Mouse (Mus musculus): Measurements from ENCODE around the gene Npy5r.

Gene Npy5r

DNA sequence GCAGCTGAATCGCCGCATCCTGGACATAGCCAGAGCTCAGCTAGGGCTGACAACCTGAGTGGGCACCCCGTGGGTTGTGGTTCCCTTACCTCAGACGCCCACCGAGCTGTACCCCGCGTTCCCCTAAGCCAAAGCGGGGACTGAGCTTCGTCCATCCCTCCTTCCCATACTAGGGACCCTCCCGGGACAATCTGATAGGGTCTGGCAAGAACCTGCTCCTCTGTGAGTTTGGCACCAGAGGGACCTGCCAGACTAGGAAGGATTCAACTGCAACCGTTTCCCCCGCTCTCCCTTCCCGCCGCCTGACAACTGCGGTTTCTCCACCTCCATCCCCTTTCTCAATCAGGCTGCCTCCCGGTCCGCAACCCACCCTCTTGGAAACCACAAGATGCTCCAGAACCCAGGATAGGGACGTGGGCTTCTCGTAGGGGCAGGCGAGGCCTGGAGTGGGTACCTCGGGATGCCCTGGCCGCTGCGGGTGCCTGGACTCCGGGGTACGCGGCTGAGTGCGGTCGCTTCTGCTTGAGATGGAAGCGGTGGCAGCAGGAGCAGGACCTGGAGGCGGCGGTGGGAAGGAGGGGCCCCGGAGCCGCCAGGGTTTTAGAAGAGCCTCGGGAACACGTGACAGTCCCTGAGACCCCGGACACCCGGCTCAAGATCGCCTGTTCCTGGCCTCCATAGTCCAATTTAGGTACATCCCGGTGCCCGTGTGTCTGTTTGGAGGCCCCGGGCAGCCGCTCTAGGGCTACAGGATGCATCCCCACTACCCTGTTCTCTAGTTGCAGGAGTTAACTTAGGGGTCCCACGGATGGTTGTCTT is at the start of gene Npy5r:
Npy5r (minus strand) TSS at position 618 of the 819 bp plus-strand sequence.
- peak; percentile 10 to 19 for DNase-seq

DNA sequence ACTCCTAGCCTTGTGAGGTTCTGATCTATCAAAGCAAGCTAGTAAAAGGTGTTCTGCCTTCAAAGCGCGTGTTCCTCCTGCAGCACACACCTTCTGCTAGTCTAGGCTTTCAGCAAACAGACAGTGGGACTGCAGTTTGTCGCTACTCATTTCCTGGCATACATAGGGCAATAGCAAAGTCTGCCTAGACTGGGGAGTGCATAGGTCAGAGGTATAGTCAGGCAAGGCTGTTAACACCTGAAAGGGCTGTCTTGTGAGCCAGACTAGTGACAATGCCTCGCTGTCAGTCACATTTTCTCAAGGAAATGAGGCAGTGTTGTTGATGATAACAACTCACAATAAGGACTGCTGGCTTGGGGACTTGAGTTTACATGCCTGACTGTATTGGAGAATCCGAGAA is 44.0 kb upstream of the Npy5r start:
- DNase-seq: no peak

DNA sequence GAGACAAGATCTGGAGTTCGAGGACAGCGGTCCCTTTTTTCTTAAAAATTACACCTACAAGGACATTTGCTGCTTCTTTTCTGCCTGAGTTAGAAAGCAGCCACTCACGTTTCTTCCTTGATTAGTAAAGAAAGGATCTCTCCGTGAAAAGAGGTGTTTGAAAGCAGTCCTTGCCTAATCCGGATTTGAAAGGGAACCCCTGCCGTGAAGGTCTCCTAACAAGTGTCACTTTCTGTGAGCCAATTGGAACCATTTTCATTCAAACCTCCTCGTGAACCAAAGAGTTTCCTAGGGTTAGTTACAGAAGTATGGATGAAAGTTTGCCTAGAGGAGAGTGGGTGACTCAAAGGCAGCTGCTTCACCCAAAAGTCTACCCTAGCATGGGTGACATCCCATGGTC is 41.5 kb upstream of the Npy5r start:
- DNase-seq: no peak

DNA sequence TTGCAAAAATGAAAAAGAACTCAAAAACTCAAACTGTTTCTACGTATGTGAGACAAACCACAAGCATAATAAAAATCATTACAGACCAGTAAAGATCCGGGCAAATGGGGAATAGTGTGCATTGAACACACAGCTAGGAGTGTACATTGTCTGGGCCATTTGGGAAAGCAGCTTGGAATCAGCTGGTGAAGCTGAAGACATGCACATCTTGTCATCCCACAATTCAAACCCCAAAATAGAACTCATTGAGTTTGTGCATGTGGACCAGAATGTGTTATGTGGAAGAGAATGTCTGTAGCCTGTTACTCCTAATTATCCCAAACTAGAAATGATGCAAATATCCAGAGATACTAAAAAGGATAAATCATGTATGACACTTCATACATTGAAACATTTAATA is 34.9 kb upstream of the Npy5r start:
- no peak for DNase-seq

DNA sequence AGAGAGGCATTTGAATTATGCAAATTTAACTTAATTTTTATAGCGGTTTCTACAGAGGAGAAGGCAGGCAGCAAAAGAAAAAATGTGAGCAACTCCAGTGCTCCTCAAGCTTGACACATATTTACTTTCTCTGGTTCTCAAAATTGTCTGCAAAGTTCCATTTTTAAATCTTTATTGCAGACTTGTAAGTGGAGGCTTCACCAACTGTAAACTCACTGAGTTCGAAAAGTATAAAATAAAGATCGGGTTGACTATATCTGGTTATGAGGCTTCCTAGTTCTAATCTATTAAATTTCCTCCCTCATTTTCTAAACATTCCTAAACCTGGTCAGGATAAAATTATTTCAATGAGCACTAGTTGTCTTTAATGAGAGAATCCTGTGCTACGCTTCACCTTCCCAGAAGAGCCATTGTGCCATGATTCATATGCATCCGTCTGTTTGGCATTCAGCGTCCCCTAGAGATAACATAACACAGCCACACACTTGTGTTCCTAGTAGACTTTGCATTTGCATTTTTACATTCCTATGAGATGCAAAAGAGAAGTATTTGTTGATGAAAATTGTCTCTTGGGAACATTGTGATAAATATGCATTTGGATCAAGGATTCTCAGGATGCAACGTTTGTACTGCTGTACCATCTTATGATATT is 26.5 kb upstream of the Npy5r start:
- DNase-seq: no peak

DNA sequence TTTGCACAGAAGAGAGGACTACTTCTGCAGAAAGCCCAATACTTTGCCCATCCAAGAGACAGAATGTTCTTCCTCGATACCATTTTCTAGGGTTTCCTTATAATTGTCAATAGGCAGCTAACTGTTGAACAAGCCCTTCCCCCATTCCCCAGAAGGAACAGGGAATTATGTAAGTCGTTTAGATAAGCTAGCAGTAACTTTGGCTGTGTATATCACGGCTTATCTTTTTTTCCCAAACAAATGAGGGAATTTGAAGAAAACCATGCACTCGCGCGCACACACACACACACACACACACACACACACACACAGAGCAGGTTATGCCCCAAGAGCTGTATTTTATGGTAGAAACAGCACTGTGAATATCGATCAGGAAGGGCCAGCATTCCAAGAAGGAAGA is 10.9 kb upstream of the Npy5r start:
- DNase-seq: no peak

DNA sequence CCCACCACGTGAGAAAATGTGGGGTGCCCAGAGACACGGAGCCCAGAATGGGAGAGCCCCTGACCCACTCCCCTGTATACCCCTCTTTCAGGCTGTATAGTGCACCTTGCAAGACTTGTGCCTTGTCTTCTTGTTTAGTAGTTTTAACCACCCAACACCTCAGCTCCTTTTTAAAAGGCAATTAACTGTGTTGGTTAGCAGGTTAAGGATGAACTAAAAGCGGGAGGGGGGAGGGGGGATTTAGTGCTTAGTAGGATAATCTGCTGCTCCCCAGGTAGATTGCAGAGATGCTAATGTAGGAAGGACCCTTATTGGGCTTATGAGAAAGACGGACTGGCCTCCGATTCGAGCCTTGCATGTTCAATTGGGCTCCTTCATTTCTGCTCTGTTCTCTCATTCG is 10.1 kb upstream of the Npy5r start:
- DNase-seq: no peak

DNA sequence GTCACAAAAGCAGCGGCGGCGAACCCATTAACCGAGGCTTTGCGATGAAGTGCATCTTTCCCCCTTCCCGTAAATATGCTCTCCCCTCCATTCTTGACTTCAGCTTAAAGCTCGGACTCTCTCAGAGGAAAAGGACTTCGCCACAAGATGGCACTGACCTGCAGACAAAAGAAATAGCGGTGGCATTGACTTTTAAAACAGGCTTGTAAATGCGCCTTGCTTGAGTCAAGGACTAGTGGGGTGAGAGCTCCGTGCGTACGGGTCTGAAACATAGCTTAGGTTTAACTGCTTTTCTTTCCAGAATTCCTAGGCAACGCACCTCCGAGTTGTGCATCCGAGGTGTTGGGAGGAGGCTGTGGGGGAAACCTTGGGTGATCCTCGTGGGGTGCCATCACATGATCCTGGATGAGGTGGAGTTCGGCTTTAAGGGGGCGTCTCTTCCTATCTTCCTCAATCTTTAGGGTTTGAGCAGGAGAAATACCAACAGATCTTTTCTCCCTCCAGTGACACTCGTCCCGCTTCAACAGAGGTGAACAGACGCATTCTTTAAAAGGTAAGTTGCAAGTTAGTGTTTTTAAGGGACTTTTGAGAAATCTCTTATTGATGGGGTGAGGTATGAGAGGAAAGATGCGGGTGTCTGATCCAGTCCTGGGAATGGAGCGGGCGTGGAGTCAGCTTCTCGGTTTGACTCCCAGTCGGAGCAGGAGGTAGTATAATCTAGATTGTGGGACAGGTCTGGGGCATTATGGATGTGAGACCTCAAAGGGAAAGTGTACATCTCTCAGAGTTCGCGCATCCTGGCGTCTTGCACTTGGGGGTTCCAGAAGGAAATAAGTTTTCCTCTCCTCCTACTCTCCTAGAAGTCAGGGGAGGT is 9.3 kb upstream of the Npy5r start, which contains the start of gene Npy1r:
Npy1r (plus strand) TSS at position 223 of the 874 bp plus-strand sequence.
- DNase-seq: peak in 1 of 2 experiments; percentile 24

DNA sequence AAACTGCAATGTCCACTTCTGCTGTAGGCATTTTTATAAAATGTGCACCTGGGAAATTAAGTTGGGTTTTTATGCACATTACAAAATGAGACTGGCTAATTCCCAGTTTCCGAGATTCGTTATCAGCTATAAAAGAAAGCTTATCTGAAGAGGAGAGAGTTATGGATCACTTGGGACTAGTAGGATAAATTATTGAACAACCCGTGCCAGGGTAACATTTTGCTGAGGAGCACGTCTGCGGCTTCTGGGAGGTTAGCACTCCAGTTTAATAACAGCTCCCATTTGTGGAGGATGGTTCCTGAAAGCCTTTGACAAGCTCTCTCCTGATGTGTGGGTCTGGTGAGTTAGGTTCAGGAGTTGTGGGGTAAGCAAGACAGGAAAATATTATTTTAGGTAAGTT is 2.5 kb upstream of the Npy5r start:
- no peak for DNase-seq

DNA sequence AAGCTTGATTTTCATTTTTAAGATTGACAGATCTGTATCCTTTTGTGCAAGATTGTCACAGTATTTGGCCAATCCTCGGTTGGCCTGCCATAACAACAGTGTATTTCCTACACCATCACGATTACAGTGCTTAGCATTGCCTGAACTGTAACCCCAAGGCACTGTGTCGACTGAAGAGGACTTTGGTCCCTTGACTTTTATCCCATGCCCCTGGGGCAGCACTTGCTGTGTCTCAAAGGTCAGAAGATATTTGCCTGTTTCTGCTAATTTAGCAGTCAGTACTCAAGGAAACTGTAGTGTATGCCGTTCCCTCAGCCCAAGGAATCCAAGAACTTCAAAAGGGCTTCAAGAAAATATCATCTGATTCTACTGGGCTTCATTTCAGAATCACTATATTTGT is 871 bp upstream of the Npy5r start:
- DNase-seq: no peak

DNA sequence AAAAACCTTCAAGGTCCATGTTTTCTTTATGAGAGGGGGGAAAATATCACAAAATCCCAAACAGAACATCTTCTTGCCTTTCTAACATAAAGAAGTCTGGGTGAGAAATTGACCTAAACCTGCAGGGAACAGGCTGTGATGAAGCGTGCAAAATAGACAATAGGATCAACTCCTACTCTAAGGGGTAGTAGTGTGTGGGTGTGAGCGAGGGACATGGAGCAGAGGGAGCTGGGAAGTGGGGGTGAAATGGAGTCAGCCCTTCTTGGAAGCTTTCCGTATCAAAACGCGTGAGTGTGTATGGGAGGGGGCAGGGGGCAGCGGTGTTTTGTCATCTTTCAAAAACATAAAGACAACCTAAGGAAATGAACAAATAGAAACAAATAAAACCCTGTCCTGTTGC is 467 bp upstream of the Npy5r start:
- no peak for DNase-seq

DNA sequence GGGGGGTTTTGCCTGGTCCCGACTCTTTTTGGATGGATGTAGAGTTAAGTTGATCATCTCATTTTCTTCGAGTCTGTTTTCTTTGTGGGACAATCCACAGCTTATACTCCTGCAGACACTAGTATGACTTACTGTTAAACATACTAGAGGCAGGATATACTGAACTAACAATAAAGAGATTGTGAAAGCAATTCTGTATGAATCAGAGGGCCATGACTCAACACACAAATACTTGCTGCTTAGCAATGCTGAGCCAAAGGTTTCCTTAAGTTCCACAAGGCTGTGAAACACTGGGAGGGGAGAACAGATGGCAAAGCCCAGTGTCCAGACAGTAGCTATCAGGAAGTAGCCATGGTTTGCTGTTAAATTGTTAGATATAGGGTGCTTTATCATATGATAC is 6.7 kb downstream of the Npy5r start:
- no peak for DNase-seq

DNA sequence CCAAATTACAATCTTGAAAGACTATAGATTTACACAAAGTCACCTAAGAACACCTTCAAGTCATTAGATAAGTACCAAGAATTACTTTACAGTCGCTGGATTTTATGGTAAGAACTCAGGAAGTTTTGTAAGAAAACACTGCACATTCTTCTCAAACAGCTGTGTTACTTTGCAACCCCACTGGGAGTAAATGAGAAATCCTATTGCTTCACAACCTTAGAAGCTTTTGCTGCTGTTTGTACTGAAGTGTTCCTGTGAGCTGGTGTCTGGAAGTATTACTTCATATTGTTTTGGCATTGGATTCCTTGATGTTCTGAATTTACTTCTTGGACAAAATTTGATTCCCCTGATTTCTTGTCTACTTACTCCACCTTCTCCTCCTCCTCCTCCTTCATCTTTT is 57.2 kb downstream of the Npy5r start:
- no peak for DNase-seq
